Mouse (Mus musculus) cerebellum, adult 2 months (tissue): ENCODE data around the gene Amigo1.

Source experiments
- CTCF ChIP-seq: fragments of 200-500 bp; IDR thresholded peaks from 2 replicates; pipeline ENCODE4 v1.5.1; 2011; ENCODE audit warnings: low read depth, mild to moderate bottlenecking, control low read depth, low read length, moderate library complexity, borderline replicate concordance; ENCODE audit not compliant: insufficient read depth
- POLR2A ChIP-seq: fragments of 200-500 bp; IDR thresholded peaks from 2 replicates; pipeline ENCODE4 v1.6.1; 2011; ENCODE audit warnings: low read length, control low read depth, borderline replicate concordance; ENCODE audit not compliant: insufficient read depth

- TF ChIP-seq CTCF, result no peak
- TF ChIP-seq POLR2A, result no peak
Observed at GRCm38 (mm10) chr3:108241243-108241839, 55.2 kb downstream of the Amigo1 start.
